Mouse (Mus musculus): ENCODE measurements around the gene Cfap97d1. TPM values are rescaled to one million over a fixed set of nuclear protein-coding genes. Genes with fewer than 3 reads are reported as not detected.

Cfap97d1 gene
- polyA plus RNA-seq, 1 experiment = not detected

GRCm38 (mm10) chr11:102015472-102015871 lies 31.4 kb downstream of the Cfap97d1 start:
- Histone ChIP-seq H3K36me3 (ENCODE audit: control insufficient read depth, insufficient read depth) (no peaks in the 10 kb centered on the region), H3K4me3 (no peak overlapping the region), H3K27me3 (ENCODE audit: control insufficient read depth, insufficient read depth, insufficient read length) (peaks cover 18% of the 10 kb centered on the region), H3K4me2 (ENCODE audit: low read depth) (no peak overlapping the region), H3K79me2 (ENCODE audit: control insufficient read depth, insufficient read depth) (no peaks in the 10 kb centered on the region), H3ac (ENCODE audit: control insufficient read depth, insufficient read length) (no peak overlapping the region)
- TF ChIP-seq MYOD1 (IDR thresholded peaks at IDR 0.05; ENCODE audit: control insufficient read depth in 1 of 3, insufficient read length in 2 of 3, low read depth in 2 of 3) (no peak), E2F4 (IDR thresholded peaks at IDR 0.05; ENCODE audit: insufficient read depth) (no peak), REST (IDR thresholded peaks at IDR 0.05; ENCODE audit: insufficient read depth, insufficient read length) (no peak), SRF (IDR thresholded peaks at IDR 0.05; ENCODE audit: control insufficient read depth, insufficient read length, low read depth) (no peak), MYOG (IDR thresholded peaks at IDR 0.05; ENCODE audit: control insufficient read depth in 1 of 3, insufficient read depth in 1 of 3, insufficient read length in 2 of 3, low read depth in 2 of 3) (no peak), CEBPB (IDR thresholded peaks at IDR 0.05; ENCODE audit: insufficient read depth, poor library complexity, severe bottlenecking) (no peak), TCF3 (IDR thresholded peaks at IDR 0.05; ENCODE audit: insufficient read length, low read depth) (no peak), MAX (IDR thresholded peaks at IDR 0.05; ENCODE audit: low read depth) (no peak), POLR2A (IDR thresholded peaks at IDR 0.05; ENCODE audit: insufficient read length, low read depth) (no peak), TCF12 (IDR thresholded peaks at IDR 0.05; ENCODE audit: insufficient read depth, poor library complexity, severe bottlenecking) (no peak), USF1 (IDR thresholded peaks at IDR 0.05; ENCODE audit: low read depth) (no peak), POLR2AphosphoS2 (IDR thresholded peaks at IDR 0.05; ENCODE audit: insufficient read length, low read depth) (no peak)

GRCm38 (mm10) chr11:102016136-102016535 lies 32.1 kb downstream of the Cfap97d1 start:
- Histone ChIP-seq H3K27me3 (ENCODE audit: control insufficient read depth, insufficient read depth, insufficient read length) (peaks cover 16% of the 10 kb centered on the region), H3ac (ENCODE audit: control insufficient read depth, insufficient read length) (no peak overlapping the region), H3K4me3 (no peak overlapping the region), H3K4me2 (ENCODE audit: low read depth) (no peak overlapping the region), H3K36me3 (ENCODE audit: control insufficient read depth, insufficient read depth) (no peaks in the 10 kb centered on the region), H3K79me2 (ENCODE audit: control insufficient read depth, insufficient read depth) (no peaks in the 10 kb centered on the region)
- TF ChIP-seq POLR2A (IDR thresholded peaks at IDR 0.05; ENCODE audit: insufficient read length, low read depth) (no peak), MAX (IDR thresholded peaks at IDR 0.05; ENCODE audit: low read depth) (no peak), SRF (IDR thresholded peaks at IDR 0.05; ENCODE audit: control insufficient read depth, insufficient read length, low read depth) (no peak), USF1 (IDR thresholded peaks at IDR 0.05; ENCODE audit: low read depth) (no peak), E2F4 (IDR thresholded peaks at IDR 0.05; ENCODE audit: insufficient read depth) (no peak), CEBPB (IDR thresholded peaks at IDR 0.05; ENCODE audit: insufficient read depth, poor library complexity, severe bottlenecking) (no peak), TCF12 (IDR thresholded peaks at IDR 0.05; ENCODE audit: insufficient read depth, poor library complexity, severe bottlenecking) (no peak), REST (IDR thresholded peaks at IDR 0.05; ENCODE audit: insufficient read depth, insufficient read length) (no peak), TCF3 (IDR thresholded peaks at IDR 0.05; ENCODE audit: insufficient read length, low read depth) (no peak), MYOG (IDR thresholded peaks at IDR 0.05; ENCODE audit: control insufficient read depth in 1 of 3, insufficient read depth in 1 of 3, insufficient read length in 2 of 3, low read depth in 2 of 3) (no peak), MYOD1 (IDR thresholded peaks at IDR 0.05; ENCODE audit: control insufficient read depth in 1 of 3, insufficient read length in 2 of 3, low read depth in 2 of 3) (no peak), POLR2AphosphoS2 (IDR thresholded peaks at IDR 0.05; ENCODE audit: insufficient read length, low read depth) (no peak)

- Histone ChIP-seq H3K27me3 (ENCODE audit: control insufficient read depth, insufficient read depth, insufficient read length) (peaks cover 10% of the 10 kb centered on the region), H3ac (ENCODE audit: control insufficient read depth, insufficient read length) (no peak overlapping the region), H3K36me3 (ENCODE audit: control insufficient read depth, insufficient read depth) (no peaks in the 10 kb centered on the region), H3K4me3 (no peak overlapping the region), H3K4me2 (ENCODE audit: low read depth) (no peak overlapping the region), H3K79me2 (ENCODE audit: control insufficient read depth, insufficient read depth) (no peaks in the 10 kb centered on the region)
- no peak for TF ChIP-seq MYOD1 (IDR thresholded peaks at IDR 0.05; ENCODE audit: control insufficient read depth in 1 of 3, insufficient read length in 2 of 3, low read depth in 2 of 3)
- TF ChIP-seq MYOG (IDR thresholded peaks at IDR 0.05; ENCODE audit: control insufficient read depth in 1 of 3, insufficient read depth in 1 of 3, insufficient read length in 2 of 3, low read depth in 2 of 3) = no peak
- no peak for TF ChIP-seq CEBPB (IDR thresholded peaks at IDR 0.05; ENCODE audit: insufficient read depth, poor library complexity, severe bottlenecking)
- no peak for TF ChIP-seq MAX (IDR thresholded peaks at IDR 0.05; ENCODE audit: low read depth)
- no peak for TF ChIP-seq TCF12 (IDR thresholded peaks at IDR 0.05; ENCODE audit: insufficient read depth, poor library complexity, severe bottlenecking)
- no peak for TF ChIP-seq POLR2AphosphoS2 (IDR thresholded peaks at IDR 0.05; ENCODE audit: insufficient read length, low read depth)
- no peak for TF ChIP-seq SRF (IDR thresholded peaks at IDR 0.05; ENCODE audit: control insufficient read depth, insufficient read length, low read depth)
- no peak for TF ChIP-seq E2F4 (IDR thresholded peaks at IDR 0.05; ENCODE audit: insufficient read depth)
- no peak for TF ChIP-seq POLR2A (IDR thresholded peaks at IDR 0.05; ENCODE audit: insufficient read length, low read depth)
- TF ChIP-seq TCF3 (IDR thresholded peaks at IDR 0.05; ENCODE audit: insufficient read length, low read depth) = no peak
- TF ChIP-seq USF1 (IDR thresholded peaks at IDR 0.05; ENCODE audit: low read depth) = no peak
- no peak for TF ChIP-seq REST (IDR thresholded peaks at IDR 0.05; ENCODE audit: insufficient read depth, insufficient read length)
Measured at GRCm38 (mm10) chr11:102019736-102020135, 35.7 kb downstream of the Cfap97d1 start.

- TF ChIP-seq CEBPB (IDR thresholded peaks at IDR 0.05; ENCODE audit: insufficient read depth, poor library complexity, severe bottlenecking) = no peak
- no peak for TF ChIP-seq REST (IDR thresholded peaks at IDR 0.05; ENCODE audit: insufficient read depth, insufficient read length)
- TF ChIP-seq MYOG (IDR thresholded peaks at IDR 0.05; ENCODE audit: control insufficient read depth in 1 of 3, insufficient read depth in 1 of 3, insufficient read length in 2 of 3, low read depth in 2 of 3) = no peak
- TF ChIP-seq POLR2AphosphoS2 (IDR thresholded peaks at IDR 0.05; ENCODE audit: insufficient read length, low read depth) = no peak
- TF ChIP-seq TCF12 (IDR thresholded peaks at IDR 0.05; ENCODE audit: insufficient read depth, poor library complexity, severe bottlenecking) = no peak
- TF ChIP-seq POLR2A (IDR thresholded peaks at IDR 0.05; ENCODE audit: insufficient read length, low read depth) = no peak
- TF ChIP-seq E2F4 (IDR thresholded peaks at IDR 0.05; ENCODE audit: insufficient read depth) = no peak
- TF ChIP-seq USF1 (IDR thresholded peaks at IDR 0.05; ENCODE audit: low read depth) = no peak
- TF ChIP-seq SRF (IDR thresholded peaks at IDR 0.05; ENCODE audit: control insufficient read depth, insufficient read length, low read depth) = no peak
- no peak for TF ChIP-seq MAX (IDR thresholded peaks at IDR 0.05; ENCODE audit: low read depth)
- TF ChIP-seq MYOD1 (IDR thresholded peaks at IDR 0.05; ENCODE audit: control insufficient read depth in 1 of 3, insufficient read length in 2 of 3, low read depth in 2 of 3) = no peak
- TF ChIP-seq TCF3 (IDR thresholded peaks at IDR 0.05; ENCODE audit: insufficient read length, low read depth) = no peak
- no peaks in the 10 kb centered on the region for H3K36me3 ChIP-seq (ENCODE audit: control insufficient read depth, insufficient read depth)
- H3ac ChIP-seq (ENCODE audit: control insufficient read depth, insufficient read length) = no peak overlapping the region
- H3K4me3 ChIP-seq = no peak overlapping the region
- no peak overlapping the region for H3K4me2 ChIP-seq (ENCODE audit: low read depth)
- no peaks in the 10 kb centered on the region for H3K79me2 ChIP-seq (ENCODE audit: control insufficient read depth, insufficient read depth)
- H3K27me3 ChIP-seq (ENCODE audit: control insufficient read depth, insufficient read depth, insufficient read length) = peaks cover 4% of the 10 kb centered on the region
Measured at GRCm38 (mm10) chr11:102021196-102021595, 37.1 kb downstream of the Cfap97d1 start.

Measured in myocyte (in vitro differentiated cells).